Mouse (Mus musculus): ENCODE data around the gene Klk14. TPM values are rescaled to one million over a fixed set of nuclear protein-coding genes. Genes with fewer than 3 reads are reported as not detected.

The Klk14 gene
- polyA plus RNA-seq, 1 experiment from 2014 or later = not detected

Other genes with a start within 250 kb of the Klk14 start
- gene Cldnd2, start 249.6 kb upstream of the Klk14 start, polyA plus RNA-seq (2016; fragmentation: Nextera tagmentation; extraction: Ambion mirVana) = not detected in 2 replicates
- gene Etfb, start 246.3 kb upstream of the Klk14 start, polyA plus RNA-seq (2016; fragmentation: Nextera tagmentation; extraction: Ambion mirVana) = 169 and 170 TPM in 2 replicates
- 0.50 TPM in 1 of 2 replicates, not detected in the other for gene Gm45233, start 246.3 kb upstream of the Klk14 start, polyA plus RNA-seq (2016; fragmentation: Nextera tagmentation; extraction: Ambion mirVana)
- 6.5 and 6.7 TPM in 2 replicates for gene Vsig10l, start 227.3 kb upstream of the Klk14 start, polyA plus RNA-seq (2016; fragmentation: Nextera tagmentation; extraction: Ambion mirVana)
- 3.4 and 4.2 TPM in 2 replicates for gene Iglon5, start 200.3 kb upstream of the Klk14 start, polyA plus RNA-seq (2016; fragmentation: Nextera tagmentation; extraction: Ambion mirVana)
- not detected in 2 replicates for gene 4931406B18Rik, start 184.5 kb upstream of the Klk14 start, polyA plus RNA-seq (2016; fragmentation: Nextera tagmentation; extraction: Ambion mirVana)
- gene Cd33, start 146.0 kb upstream of the Klk14 start, polyA plus RNA-seq (2016; fragmentation: Nextera tagmentation; extraction: Ambion mirVana) = 0.70 and 1.4 TPM in 2 replicates
- 8.4 and 9.6 TPM in 2 replicates for gene Zfp658, start 128.2 kb upstream of the Klk14 start, polyA plus RNA-seq (2016; fragmentation: Nextera tagmentation; extraction: Ambion mirVana)
- 17.2 and 17.6 TPM in 2 replicates for gene Zfp719, start 110.8 kb upstream of the Klk14 start, polyA plus RNA-seq (2016; fragmentation: Nextera tagmentation; extraction: Ambion mirVana)
- gene Zfp819, start 83.2 kb upstream of the Klk14 start, polyA plus RNA-seq (2016; fragmentation: Nextera tagmentation; extraction: Ambion mirVana) = 0.34 and 0.37 TPM in 2 replicates
- gene Ceacam18, start 55.7 kb upstream of the Klk14 start, polyA plus RNA-seq (2016; fragmentation: Nextera tagmentation; extraction: Ambion mirVana) = not detected in 2 replicates
- gene Siglece, start 30.3 kb upstream of the Klk14 start, polyA plus RNA-seq (2016; fragmentation: Nextera tagmentation; extraction: Ambion mirVana) = 0.18 and 0.44 TPM in 2 replicates
- gene Ctu1, start 18.4 kb upstream of the Klk14 start, polyA plus RNA-seq (2016; fragmentation: Nextera tagmentation; extraction: Ambion mirVana) = 16.4 and 17.0 TPM in 2 replicates
- 0.17 TPM in 1 of 2 replicates, not detected in the other for gene Klk13, start 22.1 kb downstream of the Klk14 start, polyA plus RNA-seq (2016; fragmentation: Nextera tagmentation; extraction: Ambion mirVana)
- not detected in 2 replicates for gene Klk12, start 78.5 kb downstream of the Klk14 start, polyA plus RNA-seq (2016; fragmentation: Nextera tagmentation; extraction: Ambion mirVana)
- 0.22 and 0.30 TPM in 2 replicates for gene Klk11, start 84.2 kb downstream of the Klk14 start, polyA plus RNA-seq (2016; fragmentation: Nextera tagmentation; extraction: Ambion mirVana)
- 0.27 and 0.92 TPM in 2 replicates for gene Klk10, start 90.6 kb downstream of the Klk14 start, polyA plus RNA-seq (2016; fragmentation: Nextera tagmentation; extraction: Ambion mirVana)
- not detected in 2 replicates for gene Klk9, start 101.5 kb downstream of the Klk14 start, polyA plus RNA-seq (2016; fragmentation: Nextera tagmentation; extraction: Ambion mirVana)
- 8.9 and 10.1 TPM in 2 replicates for gene Klk8, start 107.2 kb downstream of the Klk14 start, polyA plus RNA-seq (2016; fragmentation: Nextera tagmentation; extraction: Ambion mirVana)
- not detected in 2 replicates for gene Klk7, start 120.9 kb downstream of the Klk14 start, polyA plus RNA-seq (2016; fragmentation: Nextera tagmentation; extraction: Ambion mirVana)
- not detected in 2 replicates for gene Klk6, start 134.1 kb downstream of the Klk14 start, polyA plus RNA-seq (2016; fragmentation: Nextera tagmentation; extraction: Ambion mirVana)
- gene Klk5, start 151.6 kb downstream of the Klk14 start, polyA plus RNA-seq (2016; fragmentation: Nextera tagmentation; extraction: Ambion mirVana) = 0.17 and 0.68 TPM in 2 replicates
- 0.50 and 0.57 TPM in 2 replicates for gene Klk4, start 190.7 kb downstream of the Klk14 start, polyA plus RNA-seq (2016; fragmentation: Nextera tagmentation; extraction: Ambion mirVana)
- not detected in 2 replicates for gene Klk15, start 243.3 kb downstream of the Klk14 start, polyA plus RNA-seq (2016; fragmentation: Nextera tagmentation; extraction: Ambion mirVana)

Data from hindbrain, embryonic 12.5 days (tissue).